Mouse (Mus musculus) limb, embryonic 12.5 days (tissue): ENCODE measurements at regions not wholly inside any gene's neighbourhood (a gene's known extent, or its start where the extent isn't known, plus 50 kb on each side); places are given as distances from the start of the nearest gene placed in this dataset.

Experiments
- ATAC-seq: fragments of 200-750 bp; cut with Nextera tagmentation; 2 replicates; pipeline ENCODE4 v1.8.0; 2017; ENCODE audit warnings: low read depth, moderate TSS enrichment; ENCODE audit not compliant: insufficient number of reproducible peaks, insufficient read depth, low FRiP score, low TSS enrichment
- H3K27ac ChIP-seq: fragments of 300-500 bp; sonication (generic); 2 replicates; pipeline ENCODE4 v1.5.1; 2016; ENCODE audit warnings: mild to moderate bottlenecking, moderate library complexity
- H3K27me3 ChIP-seq: fragments of 300-500 bp; sonication (generic); 2 replicates; pipeline ENCODE4 v1.6.1; 2016; ENCODE audit warnings: mild to moderate bottlenecking, moderate library complexity
- H3K36me3 ChIP-seq: fragments of 300-500 bp; sonication (generic); 2 replicates; pipeline ENCODE4 v1.6.1; 2016; ENCODE audit warnings: mild to moderate bottlenecking, moderate library complexity
- H3K4me1 ChIP-seq: fragments of 300-500 bp; sonication (generic); replicated peaks from 2 replicates; pipeline ENCODE4 v1.6.1; 2016
- H3K4me2 ChIP-seq: fragments of 300-500 bp; sonication (generic); 2 replicates; pipeline ENCODE4 v1.6.1; 2016; ENCODE audit warnings: mild to moderate bottlenecking, moderate library complexity
- H3K4me3 ChIP-seq: fragments of 300-500 bp; sonication (generic); replicated peaks from 2 replicates; pipeline ENCODE4 v1.5.1; 2016; ENCODE audit warnings: mild to moderate bottlenecking
- H3K9ac ChIP-seq: fragments of 300-500 bp; sonication (generic); replicated peaks from 2 replicates; pipeline ENCODE4 v1.6.1; 2016; ENCODE audit warnings: mild to moderate bottlenecking, moderate library complexity
- H3K9me3 ChIP-seq: fragments of 300-500 bp; sonication (generic); 2 replicates; pipeline ENCODE4 v1.6.1; 2016; ENCODE audit warnings: mild to moderate bottlenecking, moderate library complexity
- WGBS: fragments of 180-500 bp; shearing (Covaris S2); methylation state at CpG from one replicate; pipeline ENCODE4 v1.1.7; 2016; 5-methylcytosine and 5-hydroxymethylcytosine counted together

DNA sequence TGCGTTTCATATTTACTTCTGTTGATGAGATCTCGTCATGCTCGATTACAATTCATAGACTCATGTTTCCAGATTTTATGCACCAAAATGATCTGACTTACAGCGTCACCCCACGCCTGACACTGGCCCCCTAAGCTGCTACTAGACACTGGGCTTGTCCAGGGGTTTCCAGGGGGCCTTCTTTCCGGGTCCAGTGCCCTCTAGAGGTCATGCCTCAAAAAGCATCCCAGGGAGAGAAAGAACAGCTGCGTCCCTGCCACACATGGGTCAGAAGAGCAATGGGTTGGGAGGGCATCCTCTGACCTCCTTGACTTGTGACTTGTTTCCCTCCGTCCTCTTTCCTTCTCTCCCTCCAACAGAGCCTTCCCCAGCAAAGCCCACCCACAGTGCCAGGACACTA, 109.2 kb upstream of the Csf3r start:
- no peaks in the 10 kb centered on the region for H3K36me3 ChIP-seq
- no peak overlapping the region for H3K4me2 ChIP-seq
- H3K9ac ChIP-seq = no peak overlapping the region
- H3K4me1 ChIP-seq = peaks cover 19% of the 10 kb centered on the region
- 46% methylated on average over 8 of the region's 8 CpGs for WGBS
- ATAC-seq = no peak
- no peak overlapping the region for H3K4me3 ChIP-seq
- no peaks in the 10 kb centered on the region for H3K9me3 ChIP-seq
- peaks cover 87% of the 10 kb centered on the region for H3K27me3 ChIP-seq
- H3K27ac ChIP-seq = no peak overlapping the region

DNA sequence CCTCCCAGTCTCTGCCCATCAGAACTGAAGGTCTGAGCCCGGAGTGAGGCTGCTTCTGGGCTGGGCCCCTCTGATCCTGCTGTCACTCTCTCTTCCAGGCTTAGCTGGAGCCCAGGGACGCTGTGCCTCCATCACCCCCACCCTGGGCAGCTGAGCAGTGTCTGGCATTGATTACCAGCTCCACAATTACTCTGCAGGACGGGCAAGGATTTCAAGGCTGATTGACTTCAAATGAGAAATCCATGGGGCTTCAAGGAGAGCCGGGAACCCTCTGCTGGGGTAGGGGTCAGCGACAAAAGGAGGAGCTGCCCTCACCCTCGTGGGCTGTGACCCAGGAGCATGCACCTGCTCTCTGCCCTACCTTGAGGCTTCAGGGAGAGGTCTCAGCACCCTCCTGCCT, 107.1 kb upstream of the Csf3r start:
- Histone ChIP-seq H3K27me3 (peaks cover 92% of the 10 kb centered on the region), H3K4me1 (peaks cover 6% of the 10 kb centered on the region; the same call in 1 of the 2 replicates), H3K27ac (no peak overlapping the region), H3K4me2 (no peak overlapping the region), H3K36me3 (no peaks in the 10 kb centered on the region), H3K9me3 (no peaks in the 10 kb centered on the region), H3K4me3 (no peak overlapping the region), H3K9ac (no peak overlapping the region)
- ATAC-seq = no peak
- 21% methylated on average over 6 of the region's 6 CpGs for WGBS

DNA sequence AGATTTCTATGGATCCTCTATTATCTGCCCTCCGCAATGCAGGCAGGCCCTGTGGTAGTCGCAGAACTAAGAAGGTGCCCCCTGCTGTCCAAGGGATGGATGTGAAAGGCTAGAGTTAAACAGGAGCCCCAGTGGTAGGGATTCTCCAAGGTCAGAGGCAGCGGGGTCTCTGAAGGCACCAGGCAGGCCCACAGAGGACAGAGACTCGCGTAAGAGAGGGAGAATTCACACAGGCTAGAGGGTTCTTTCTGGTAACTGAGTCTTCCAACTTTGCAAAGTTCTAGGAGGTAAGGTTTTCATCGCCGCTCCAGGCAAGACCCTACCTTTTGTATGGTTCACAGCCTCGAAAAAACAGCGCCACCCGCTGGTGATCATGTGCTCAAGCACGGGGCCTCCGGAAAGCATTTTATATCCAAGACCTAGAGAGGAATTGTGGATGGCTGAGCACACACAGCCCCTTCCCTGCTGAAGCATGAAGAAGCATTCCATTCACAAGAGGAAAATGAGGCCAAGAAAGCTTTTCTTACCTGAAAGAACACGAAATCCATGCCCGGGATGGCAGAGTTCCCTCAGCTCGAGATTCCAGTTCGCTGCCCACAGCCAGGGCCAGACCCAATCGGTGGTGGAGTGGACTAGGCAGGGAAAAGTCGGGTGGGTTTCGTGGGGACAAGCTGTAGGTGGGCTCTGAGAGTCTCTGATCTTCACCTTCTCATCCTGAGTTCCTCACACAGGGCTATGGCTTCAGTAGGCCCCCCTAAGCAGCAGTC, 102.6 kb upstream of the Csf3r start:
- H3K4me3 ChIP-seq = no peak overlapping the region
- H3K4me2 ChIP-seq = peak overlapping the region; percentile 27
- H3K36me3 ChIP-seq = no peaks in the 10 kb centered on the region
- no peak overlapping the region for H3K27ac ChIP-seq
- peaks cover 72% of the 10 kb centered on the region for H3K27me3 ChIP-seq
- H3K9ac ChIP-seq = no peak overlapping the region
- no peaks in the 10 kb centered on the region for H3K9me3 ChIP-seq
- H3K4me1 ChIP-seq = 0 out of 2 replicates have a peak, but pooled peaks cover 4% of the 10 kb centered on the region
- ATAC-seq = no peak
- 13% methylated on average over 19 of the region's 19 CpGs for WGBS

DNA sequence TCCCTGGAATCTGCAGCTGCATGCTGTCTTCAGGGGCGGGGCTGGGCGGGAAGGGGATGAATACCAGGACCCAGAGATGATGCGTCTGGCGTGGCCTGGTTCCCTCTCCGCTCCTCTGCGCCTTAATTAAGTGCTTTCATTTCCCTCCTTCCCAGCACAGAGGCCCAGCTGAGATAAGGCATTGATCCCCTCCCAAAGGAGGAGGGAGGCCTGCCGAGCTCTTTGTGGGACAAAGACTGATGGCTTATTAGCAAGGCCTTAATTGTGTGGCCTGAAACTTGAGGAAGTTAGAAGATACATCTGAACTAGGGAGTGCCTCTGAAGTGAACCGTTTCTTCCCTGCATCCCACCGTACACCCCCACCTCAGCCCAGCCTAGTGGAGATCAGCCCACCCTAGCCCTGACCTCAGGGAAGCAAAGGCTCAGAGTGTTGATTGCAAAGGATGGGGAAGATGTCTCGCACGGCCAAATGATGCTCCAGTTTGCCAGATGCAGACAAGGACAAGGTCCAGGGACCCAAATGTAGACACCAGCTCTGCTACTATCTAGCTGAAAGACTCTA, 102.0 kb upstream of the Csf3r start:
- Histone ChIP-seq H3K9ac (no peak overlapping the region), H3K27me3 (peaks cover 68% of the 10 kb centered on the region), H3K4me1 (no peaks in the 10 kb centered on the region), H3K9me3 (no peaks in the 10 kb centered on the region), H3K4me3 (no peak overlapping the region), H3K36me3 (no peaks in the 10 kb centered on the region), H3K4me2 (no peak overlapping the region), H3K27ac (no peak overlapping the region)
- WGBS = 17% methylated on average over 11 of the region's 11 CpGs
- ATAC-seq = no peak

DNA sequence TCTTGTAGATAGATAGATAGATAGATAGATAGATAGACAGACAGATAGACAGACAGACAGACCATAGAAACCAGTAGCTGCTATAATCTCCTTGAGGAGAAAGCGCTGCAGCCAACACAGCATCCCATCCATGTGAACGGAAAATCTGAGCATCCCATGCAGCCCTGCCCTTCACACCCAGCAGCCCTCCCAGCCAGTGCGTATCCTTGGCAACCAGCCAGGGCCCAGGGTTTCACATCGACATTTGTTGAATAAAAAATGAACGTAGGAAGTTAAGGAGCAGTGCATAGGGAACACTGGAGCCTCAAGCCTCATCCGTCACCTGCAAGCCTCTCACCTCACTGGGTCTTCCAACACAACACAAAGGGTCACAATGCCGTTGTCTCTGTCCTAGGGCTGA, 101.1 kb upstream of the Csf3r start:
- no peak overlapping the region for H3K4me2 ChIP-seq
- no peaks in the 10 kb centered on the region for H3K4me1 ChIP-seq
- ATAC-seq = no peak
- H3K27ac ChIP-seq = no peak overlapping the region
- peaks cover 67% of the 10 kb centered on the region for H3K27me3 ChIP-seq
- no peaks in the 10 kb centered on the region for H3K9me3 ChIP-seq
- no peak overlapping the region for H3K4me3 ChIP-seq
- WGBS = 61% methylated on average over 7 of the region's 7 CpGs
- H3K36me3 ChIP-seq = no peaks in the 10 kb centered on the region
- H3K9ac ChIP-seq = no peak overlapping the region

DNA sequence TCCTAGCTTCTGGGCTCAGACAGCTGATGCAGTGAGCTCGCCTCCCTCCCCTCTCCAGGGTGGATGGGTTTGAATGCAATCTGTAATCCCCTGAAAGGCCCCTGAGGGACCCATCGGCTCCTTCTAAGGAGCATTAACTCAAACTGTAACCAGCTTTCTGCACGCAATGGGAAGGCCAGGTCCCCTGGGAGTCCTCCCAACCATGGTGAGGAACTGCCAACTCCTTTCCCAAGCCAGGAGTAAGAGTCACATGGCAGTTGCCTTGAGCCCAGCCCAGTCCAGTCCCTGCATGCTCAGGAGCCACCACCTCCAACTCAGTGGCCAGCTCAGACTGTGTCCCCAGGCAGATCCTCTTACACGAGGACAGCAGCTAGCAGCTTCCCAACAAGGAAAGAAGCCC, 96.2 kb upstream of the Csf3r start:
- H3K9me3 ChIP-seq = no peaks in the 10 kb centered on the region
- no peaks in the 10 kb centered on the region for H3K4me1 ChIP-seq
- no peak overlapping the region for H3K4me3 ChIP-seq
- no peaks in the 10 kb centered on the region for H3K36me3 ChIP-seq
- H3K9ac ChIP-seq = no peak overlapping the region
- no peak for ATAC-seq
- no peak overlapping the region for H3K27ac ChIP-seq
- H3K27me3 ChIP-seq = peaks cover 57% of the 10 kb centered on the region
- H3K4me2 ChIP-seq = no peak overlapping the region
- WGBS = 60% methylated on average over 4 of the region's 4 CpGs

DNA sequence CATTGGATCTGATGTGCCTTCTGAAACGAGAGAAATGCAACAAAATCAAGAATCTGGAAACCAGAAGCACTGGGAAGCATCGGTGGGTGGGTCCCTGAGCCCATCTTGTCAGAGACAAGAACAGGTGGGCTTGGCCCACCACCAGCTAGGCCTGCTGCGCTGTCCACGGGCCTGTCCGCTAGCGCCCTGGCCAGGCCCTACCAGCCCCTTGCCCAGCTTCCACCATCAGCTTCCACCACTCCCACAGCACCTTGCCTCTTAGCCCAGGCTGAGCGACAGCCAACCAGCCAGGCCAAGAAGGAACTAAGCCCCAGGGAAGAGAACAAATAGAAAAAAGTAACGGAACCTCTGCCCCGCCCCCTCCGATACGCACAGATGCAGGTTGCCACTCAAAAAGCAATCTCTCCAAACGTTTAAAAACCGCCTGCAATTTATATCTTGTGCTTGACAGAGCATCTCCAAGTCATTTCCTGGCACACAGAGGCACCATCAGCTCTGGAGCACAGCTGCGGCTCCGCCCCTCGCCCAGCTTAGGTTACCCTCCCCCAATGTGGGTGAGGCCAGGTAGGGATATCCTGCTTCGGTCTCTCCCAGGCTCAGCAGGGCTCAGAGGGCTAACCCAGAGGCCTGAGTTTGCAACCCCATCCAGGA, 95.1 kb upstream of the Csf3r start:
- Histone ChIP-seq H3K4me2 (no peak overlapping the region), H3K9ac (no peak overlapping the region), H3K9me3 (no peaks in the 10 kb centered on the region), H3K27ac (no peak overlapping the region), H3K27me3 (peaks cover 60% of the 10 kb centered on the region), H3K4me1 (0 out of 2 replicates have a peak, but pooled peaks cover 4% of the 10 kb centered on the region), H3K4me3 (no peak overlapping the region), H3K36me3 (no peaks in the 10 kb centered on the region)
- ATAC-seq = no peak
- WGBS = 63% methylated on average over 17 of the region's 17 CpGs

DNA sequence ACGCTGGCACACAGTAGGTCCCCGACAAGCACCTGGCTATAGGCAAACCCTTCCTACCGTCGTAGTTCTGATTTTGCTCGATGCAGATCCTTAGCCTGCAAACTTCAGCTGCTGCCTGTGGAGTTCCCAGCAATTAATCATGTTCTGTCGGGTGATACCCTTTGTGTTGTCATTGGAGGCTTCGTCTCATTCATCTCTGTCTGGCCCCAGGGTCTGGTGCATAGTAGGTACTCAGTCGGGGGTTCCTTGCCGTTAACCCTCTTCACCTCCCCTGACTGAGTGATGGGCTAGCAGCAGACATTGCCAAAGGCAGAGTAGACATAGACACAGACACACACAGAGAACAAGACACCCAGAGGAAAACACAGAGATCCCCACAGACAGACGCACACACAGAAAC, 93.6 kb upstream of the Csf3r start:
- Histone ChIP-seq H3K27me3 (peaks cover 56% of the 10 kb centered on the region), H3K9ac (no peak overlapping the region), H3K36me3 (no peaks in the 10 kb centered on the region), H3K4me2 (no peak overlapping the region), H3K9me3 (no peaks in the 10 kb centered on the region), H3K4me1 (0 out of 2 replicates have a peak, but pooled peaks cover 4% of the 10 kb centered on the region), H3K27ac (no peak overlapping the region), H3K4me3 (no peak overlapping the region)
- no peak for ATAC-seq
- WGBS = 55% methylated on average over 10 of the region's 10 CpGs

DNA sequence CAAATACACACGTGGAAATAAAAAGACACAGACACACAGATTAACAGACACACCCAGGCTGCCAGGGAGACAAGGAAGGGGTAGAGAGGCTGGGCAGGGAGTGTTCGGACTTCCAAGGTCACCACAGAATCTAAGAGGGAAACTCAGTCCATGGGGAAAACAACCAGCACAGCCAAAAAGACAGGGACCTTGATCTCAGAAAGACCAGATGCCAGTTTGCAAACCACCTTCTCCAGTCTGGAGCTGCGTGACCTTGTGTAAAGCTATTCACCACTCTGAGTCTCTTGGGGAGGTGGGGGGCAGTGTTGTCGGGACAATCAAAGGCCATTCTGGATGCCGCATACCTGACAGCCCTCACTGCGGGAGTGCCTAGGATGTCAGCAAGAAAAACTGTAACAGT, 93.0 kb upstream of the Csf3r start:
- Histone ChIP-seq H3K9ac (no peak overlapping the region), H3K4me1 (0 out of 2 replicates have a peak, but pooled peaks cover 4% of the 10 kb centered on the region), H3K27ac (no peak overlapping the region), H3K4me2 (no peak overlapping the region), H3K36me3 (no peaks in the 10 kb centered on the region), H3K27me3 (peaks cover 58% of the 10 kb centered on the region), H3K9me3 (no peaks in the 10 kb centered on the region), H3K4me3 (no peak overlapping the region)
- 53% methylated on average over 6 of the region's 6 CpGs for WGBS
- no peak for ATAC-seq

DNA sequence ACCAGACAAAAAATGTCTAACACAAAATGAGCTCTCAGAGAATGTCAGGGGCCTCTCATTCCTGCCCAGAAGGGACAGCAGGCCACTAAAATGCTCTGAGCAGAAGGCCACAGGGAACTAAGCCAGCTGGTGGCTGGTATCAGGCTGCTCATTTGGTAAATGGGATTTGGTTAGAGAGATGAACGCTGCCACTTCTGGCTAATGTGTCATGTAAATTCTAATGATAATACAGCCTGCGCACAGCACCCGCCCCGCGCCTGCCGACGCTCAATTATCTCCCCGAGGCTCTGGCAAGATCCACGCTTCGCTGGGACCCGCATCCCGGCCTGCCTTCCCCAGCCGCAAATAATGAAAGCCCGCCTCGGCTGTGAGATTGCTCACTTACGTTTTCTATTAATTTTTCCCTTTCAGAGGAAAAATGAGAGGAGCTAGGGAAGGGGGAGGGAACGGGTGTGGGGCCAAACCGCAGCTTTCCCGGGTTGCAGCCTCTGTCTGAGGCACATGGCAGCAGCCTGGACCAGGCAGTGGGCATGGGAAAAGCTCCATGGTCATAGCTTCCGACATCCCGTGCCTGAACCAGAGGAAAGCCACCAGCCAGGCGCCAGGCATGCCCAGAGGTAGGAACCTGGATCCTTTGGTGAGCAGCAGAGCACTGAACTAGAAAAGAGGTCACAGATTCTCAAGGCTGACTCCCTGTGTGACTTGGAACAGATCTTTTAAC, 92.2 kb upstream of the Csf3r start:
- H3K4me2 ChIP-seq = no peak overlapping the region
- H3K4me3 ChIP-seq = no peak overlapping the region
- no peak overlapping the region for H3K27ac ChIP-seq
- H3K9me3 ChIP-seq = no peaks in the 10 kb centered on the region
- 81% methylated on average over 22 of the region's 22 CpGs for WGBS
- H3K27me3 ChIP-seq = peaks cover 63% of the 10 kb centered on the region
- 0 out of 2 replicates have a peak, but pooled peaks cover 4% of the 10 kb centered on the region for H3K4me1 ChIP-seq
- no peak for ATAC-seq
- no peaks in the 10 kb centered on the region for H3K36me3 ChIP-seq
- no peak overlapping the region for H3K9ac ChIP-seq

DNA sequence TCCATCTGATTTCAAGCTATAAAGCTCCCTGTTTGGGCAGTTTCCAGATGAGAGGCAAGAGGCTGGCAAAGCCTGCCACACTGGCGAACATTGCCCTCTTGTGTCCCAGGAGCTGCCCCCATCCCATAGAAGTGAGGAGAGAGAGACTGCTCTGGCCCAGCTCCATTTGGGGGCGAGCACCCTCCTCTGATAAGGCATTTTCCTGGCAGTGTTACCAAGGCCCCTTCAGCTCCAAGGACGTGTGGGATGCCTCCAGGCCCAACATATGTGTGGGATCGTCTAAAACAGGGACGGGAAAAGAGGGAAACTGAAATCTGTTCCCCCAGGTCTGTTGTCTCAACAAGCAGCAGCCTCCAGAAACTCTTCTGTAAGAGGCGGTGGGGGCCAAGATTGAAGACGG, 88.0 kb upstream of the Csf3r start:
- Histone ChIP-seq H3K36me3 (no peaks in the 10 kb centered on the region), H3K27ac (no peak overlapping the region), H3K4me2 (no peak overlapping the region), H3K27me3 (peaks cover 48% of the 10 kb centered on the region), H3K4me1 (0 out of 2 replicates have a peak, but pooled peaks cover 4% of the 10 kb centered on the region), H3K9me3 (no peaks in the 10 kb centered on the region), H3K4me3 (no peak overlapping the region), H3K9ac (no peak overlapping the region)
- 66% methylated on average over 7 of the region's 7 CpGs for WGBS
- no peak for ATAC-seq
